Mouse (Mus musculus) skeletal muscle tissue, adult 2 months (tissue): ENCODE results near the gene Acot8.

Source experiments
- DNase-seq: peaks from one replicate; pipeline ENCODE4 v3.0.0-alpha.2; 2012; ENCODE audit warnings: low read depth, low spot score

Gene Acot8

GRCm38 (mm10) chr2:164783926-164784581 lies 20.6 kb downstream of the Acot8 start:
- no peak for DNase-seq

GRCm38 (mm10) chr2:164781876-164782275 lies 22.8 kb downstream of the Acot8 start:
- peak; percentile 94 for DNase-seq

GRCm38 (mm10) chr2:164779481-164780086 lies 25.1 kb downstream of the Acot8 start, which contains the start of gene Tnnc2:
Gene Tnnc2 (minus strand): TSS chr2:164779967.
- DNase-seq, result peak; percentile 97

GRCm38 (mm10) chr2:164778809-164779208 lies 25.9 kb downstream of the Acot8 start:
- DNase-seq, result peak; percentile 93

- DNase-seq, result no peak
These were observed 26.7 kb downstream of the Acot8 start for GRCm38 (mm10) chr2:164778015-164778287.

- DNase-seq, result no peak
These were observed 27.3 kb downstream of the Acot8 start for GRCm38 (mm10) chr2:164777246-164778014.

- DNase-seq, result no peak
These were observed 27.9 kb downstream of the Acot8 start for GRCm38 (mm10) chr2:164776801-164777200.

- no peak for DNase-seq
These were observed 28.6 kb downstream of the Acot8 start for GRCm38 (mm10) chr2:164776130-164776529.

GRCm38 (mm10) chr2:164773989-164774364 lies 30.7 kb downstream of the Acot8 start:
- no peak for DNase-seq

- no peak for DNase-seq
These were observed 31.3 kb downstream of the Acot8 start for GRCm38 (mm10) chr2:164773229-164773988.

GRCm38 (mm10) chr2:164771123-164771522 lies 33.6 kb downstream of the Acot8 start:
- no peak for DNase-seq

GRCm38 (mm10) chr2:164770279-164770678 lies 34.4 kb downstream of the Acot8 start:
- DNase-seq, result no peak

GRCm38 (mm10) chr2:164769258-164770037 lies 35.2 kb downstream of the Acot8 start, which contains the start of gene Ube2c:
Gene Ube2c (plus strand): TSS chr2:164769898.
- DNase-seq, result peak; percentile 97

- no peak for DNase-seq
These were observed 36.7 kb downstream of the Acot8 start for GRCm38 (mm10) chr2:164767812-164768540.

- DNase-seq, result no peak
These were observed 38.8 kb downstream of the Acot8 start for GRCm38 (mm10) chr2:164765841-164766240.

- no peak for DNase-seq
These were observed 42.1 kb downstream of the Acot8 start for GRCm38 (mm10) chr2:164762593-164762992.

GRCm38 (mm10) chr2:164761971-164762370 lies 42.7 kb downstream of the Acot8 start:
- no peak for DNase-seq

- DNase-seq, result no peak
These were observed 43.2 kb downstream of the Acot8 start for GRCm38 (mm10) chr2:164761502-164761901.

- no peak for DNase-seq
These were observed 44.4 kb downstream of the Acot8 start for GRCm38 (mm10) chr2:164760059-164760833.

- no peak for DNase-seq
These were observed 46.0 kb downstream of the Acot8 start for GRCm38 (mm10) chr2:164758692-164759091.
